Mouse (Mus musculus) liver, postnatal 0 days (tissue): ENCODE results near the gene H2-DMa. TPM values are rescaled to one million over a fixed set of nuclear protein-coding genes. Genes with fewer than 3 reads are reported as not detected.

Experiments used
- ATAC-seq: fragments of 200-750 bp; cut with Nextera tagmentation; 2 replicates; pipeline ENCODE4 v1.8.0; 2017; ENCODE audit warnings: mild to moderate bottlenecking, moderate library complexity
- DNase-seq: peaks from one replicate; pipeline ENCODE4 v3.0.0-alpha.2; 2016
- H3K27ac ChIP-seq: fragments of 300-500 bp; sonication (generic); 2 replicates; pipeline ENCODE4 v1.5.1; 2014; ENCODE audit warnings: antibody characterized with exemption, moderate library complexity, mild to moderate bottlenecking, low read depth
- H3K27me3 ChIP-seq: fragments of 300-500 bp; sonication (generic); 2 replicates; pipeline ENCODE4 v1.6.1; 2014; ENCODE audit warnings: low read length, control low read depth, mixed read lengths; ENCODE audit not compliant: insufficient read depth
- H3K36me3 ChIP-seq: fragments of 300-500 bp; sonication (generic); replicated peaks from 2 replicates; pipeline ENCODE4 v1.6.1; 2014; ENCODE audit warnings: mild to moderate bottlenecking, control low read depth, low read length, moderate library complexity, mixed read lengths; ENCODE audit not compliant: insufficient read depth
- H3K4me1 ChIP-seq: fragments of 300-500 bp; sonication (generic); 2 replicates; pipeline ENCODE4 v1.6.1; 2014; ENCODE audit warnings: antibody characterized with exemption, mild to moderate bottlenecking, control low read depth; ENCODE audit not compliant: insufficient read depth
- H3K4me2 ChIP-seq: fragments of 300-500 bp; sonication (generic); 2 replicates; pipeline ENCODE4 v1.6.1; 2014; ENCODE audit warnings: low read depth, mild to moderate bottlenecking, low read length, moderate library complexity, mixed read lengths
- H3K4me3 ChIP-seq: fragments of 300-500 bp; sonication (generic); 2 replicates; pipeline ENCODE4 v1.5.1; 2014; ENCODE audit warnings: low read depth, low read length
- H3K9ac ChIP-seq: fragments of 300-500 bp; sonication (generic); replicated peaks from 2 replicates; pipeline ENCODE4 v1.6.1; 2014; ENCODE audit warnings: mild to moderate bottlenecking, moderate library complexity
- H3K9me3 ChIP-seq: fragments of 300-500 bp; sonication (generic); 2 replicates; pipeline ENCODE4 v1.6.1; 2016; ENCODE audit warnings: mild to moderate bottlenecking, control low read depth, low read length, mixed read lengths
- CTCF ChIP-seq: sonication (generic); IDR thresholded peaks from 2 replicates; pipeline ENCODE4 v1.5.1; 2016; ENCODE audit warnings: antibody characterized with exemption, low read depth
- EP300 ChIP-seq: IDR thresholded peaks from 2 replicates; pipeline ENCODE4 v1.6.1; 2016; ENCODE audit warnings: antibody characterized with exemption, low read depth, mild to moderate bottlenecking
- WGBS: fragments of 180-500 bp; shearing (Covaris S2); extraction: QIAGEN DNeasy Blood & Tissue Kit; methylation state at CpG from one replicate; pipeline ENCODE4 v1.1.7; 2014; ENCODE audit not compliant: insufficient replicate concordance; 5-methylcytosine and 5-hydroxymethylcytosine counted together
- polyA plus RNA-seq: library from polyadenylated mRNA; unstranded; fragments of >200 nt; fragmentation: Nextera tagmentation; extraction: Ambion mirVana; gene quantifications from 2 replicates; pipeline ENCODE4 v1.2.1, GENCODE M21; 2015

H2-DMa gene
- polyA plus RNA-seq, 1 experiment from 2014 or later: 11.9 TPM

DNA sequence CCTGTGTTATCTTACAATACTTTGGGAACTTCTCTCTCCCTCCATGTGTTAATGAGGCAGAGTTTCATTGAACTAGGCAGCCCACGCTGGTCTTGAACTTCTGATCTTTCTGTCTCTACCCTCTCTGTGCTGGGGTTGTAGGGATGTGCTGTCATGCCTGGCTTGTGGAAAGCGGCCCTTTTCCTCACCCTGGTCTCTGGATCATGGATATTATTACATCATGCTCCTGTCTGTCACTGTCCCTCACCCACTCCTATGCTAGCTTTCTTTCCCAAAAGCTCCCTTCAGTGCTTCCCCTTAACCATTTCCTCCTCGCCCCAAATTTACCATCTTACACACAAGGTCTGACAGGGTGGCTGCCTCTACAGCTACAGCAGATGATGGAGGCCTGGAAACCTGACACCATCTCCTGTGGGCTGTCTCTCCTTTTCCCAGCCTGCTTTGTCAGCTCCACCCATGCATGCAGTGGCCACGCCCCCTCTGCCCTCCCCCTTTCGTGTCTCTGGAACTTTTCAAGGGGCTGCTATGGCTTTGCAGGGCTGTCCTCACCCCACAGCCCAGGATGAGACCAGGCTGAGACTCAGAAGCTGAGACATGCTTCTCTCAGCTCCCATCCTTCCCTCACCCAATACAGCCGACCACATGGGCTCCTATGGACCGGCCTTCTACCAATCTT is 26.0 kb upstream of the H2-DMa start:
- DNase-seq (no peak), ATAC-seq (no peak)
- no peak overlapping the region for H3K27ac ChIP-seq
- H3K4me3 ChIP-seq: no peak overlapping the region
- H3K4me1 ChIP-seq: 0 out of 2 replicates have a peak, but pooled peaks cover 4% of the 10 kb centered on the region
- no peaks in the 10 kb centered on the region for H3K9me3 ChIP-seq
- no peaks in the 10 kb centered on the region for H3K36me3 ChIP-seq
- H3K27me3 ChIP-seq: no peaks in the 10 kb centered on the region
- TF ChIP-seq EP300 (no peak), CTCF (no peak)
- 38% methylated on average over 7 of the region's 7 CpGs for WGBS
- H3K4me2 ChIP-seq: no peak overlapping the region
- no peak overlapping the region for H3K9ac ChIP-seq

DNA sequence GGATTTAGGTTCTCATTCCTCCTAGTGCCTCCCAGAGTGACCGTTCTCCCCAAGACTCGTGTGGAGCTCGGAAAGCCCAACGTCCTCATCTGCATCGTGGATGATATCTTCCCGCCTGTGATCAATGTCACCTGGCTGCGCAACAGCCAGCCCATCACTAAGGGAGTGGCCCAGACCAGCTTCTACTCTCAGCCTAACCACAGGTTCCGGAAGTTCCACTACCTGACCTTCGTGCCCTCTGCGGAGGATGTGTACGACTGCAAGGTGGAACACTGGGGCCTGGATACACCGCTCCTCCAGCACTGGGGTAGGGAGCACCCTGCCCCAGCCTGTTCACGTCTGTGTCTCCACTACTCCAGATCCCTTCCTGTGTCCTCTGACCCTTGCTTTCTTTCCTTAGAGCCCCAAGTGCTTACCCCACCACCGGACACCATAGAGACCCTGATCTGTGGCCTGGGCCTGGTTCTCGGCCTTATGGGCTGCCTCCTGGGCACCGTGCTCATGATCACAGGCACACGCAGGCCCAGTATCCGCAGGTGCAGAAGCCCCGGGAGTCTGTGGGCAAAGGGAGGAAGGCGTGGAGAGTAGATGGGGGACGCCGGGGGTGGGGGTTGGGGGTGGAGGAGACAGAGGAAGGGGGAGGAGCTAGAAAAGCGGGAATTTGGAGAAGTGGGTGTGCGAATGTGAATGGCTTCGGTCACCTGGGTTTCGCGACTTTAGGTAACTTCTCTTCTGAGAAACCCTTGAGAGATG is 24.9 kb upstream of the H2-DMa start:
- Histone ChIP-seq H3K27me3 (no peaks in the 10 kb centered on the region), H3K9ac (no peak overlapping the region), H3K36me3 (no peaks in the 10 kb centered on the region), H3K4me3 (no peak overlapping the region), H3K4me1 (0 out of 2 replicates have a peak, but pooled peaks cover 4% of the 10 kb centered on the region), H3K27ac (no peak overlapping the region), H3K9me3 (no peaks in the 10 kb centered on the region), H3K4me2 (no peak overlapping the region)
- DNase-seq: no peak
- TF ChIP-seq EP300 (no peak), CTCF (no peak)
- WGBS: 61% methylated on average over 27 of the region's 27 CpGs
- no peak for ATAC-seq

DNA sequence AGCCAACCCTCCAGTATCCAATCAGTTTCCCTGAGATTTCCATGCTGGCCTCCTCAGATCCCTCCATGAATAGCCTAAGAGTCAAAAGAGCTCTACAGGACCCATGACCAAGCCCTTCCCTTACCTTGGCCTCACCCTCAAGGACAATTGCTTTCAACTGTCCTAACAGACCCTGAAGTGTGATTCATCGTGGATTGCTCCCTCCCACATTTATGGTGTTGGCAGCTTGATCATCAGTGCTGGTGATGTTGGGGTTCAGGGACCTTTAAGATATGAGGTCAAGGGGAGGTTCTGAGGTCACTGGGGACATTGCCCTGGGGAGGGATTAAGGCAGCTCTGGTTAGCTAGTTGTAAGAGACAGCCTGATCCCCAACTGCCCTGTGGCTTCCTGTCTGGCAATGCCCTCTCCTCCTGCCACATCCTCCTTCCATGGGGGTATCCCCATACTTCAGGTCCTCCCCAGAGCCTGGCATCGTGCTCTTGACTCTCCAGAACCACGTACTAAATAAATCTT is 22.8 kb upstream of the H2-DMa start:
- H3K9me3 ChIP-seq: no peaks in the 10 kb centered on the region
- H3K9ac ChIP-seq: no peak overlapping the region
- H3K4me3 ChIP-seq: no peak overlapping the region
- DNase-seq (no peak), ATAC-seq (no peak)
- no peak overlapping the region for H3K4me2 ChIP-seq
- peaks cover 4% of the 10 kb centered on the region; the same call in 1 of the 2 replicates for H3K4me1 ChIP-seq
- H3K27me3 ChIP-seq: no peaks in the 10 kb centered on the region; the same call in 1 of the 2 replicates
- no peak for TF ChIP-seq CTCF
- no peak for TF ChIP-seq EP300
- H3K36me3 ChIP-seq: no peaks in the 10 kb centered on the region
- WGBS: 43% methylated on average over 3 of the region's 3 CpGs
- no peak overlapping the region for H3K27ac ChIP-seq

DNA sequence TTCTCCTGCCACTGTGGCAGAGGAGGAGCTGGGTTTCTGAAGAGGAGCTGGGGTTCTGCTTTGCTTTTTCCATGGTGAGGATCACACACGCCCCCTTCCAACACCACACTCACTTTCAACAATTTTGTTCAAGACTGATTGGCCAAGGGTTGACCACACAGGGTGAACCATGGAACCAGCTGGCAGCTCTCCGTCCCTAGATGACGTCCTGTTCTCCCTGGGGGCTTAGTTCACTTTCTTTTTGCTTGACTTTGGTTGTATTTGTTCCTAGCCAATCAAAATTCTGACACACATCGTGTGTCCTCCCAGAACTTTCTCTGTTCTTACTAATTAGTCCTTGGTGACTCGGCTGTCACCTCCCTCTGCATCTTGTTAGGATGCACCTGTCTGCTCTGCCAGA is 22.1 kb upstream of the H2-DMa start:
- no peak for ATAC-seq

DNA sequence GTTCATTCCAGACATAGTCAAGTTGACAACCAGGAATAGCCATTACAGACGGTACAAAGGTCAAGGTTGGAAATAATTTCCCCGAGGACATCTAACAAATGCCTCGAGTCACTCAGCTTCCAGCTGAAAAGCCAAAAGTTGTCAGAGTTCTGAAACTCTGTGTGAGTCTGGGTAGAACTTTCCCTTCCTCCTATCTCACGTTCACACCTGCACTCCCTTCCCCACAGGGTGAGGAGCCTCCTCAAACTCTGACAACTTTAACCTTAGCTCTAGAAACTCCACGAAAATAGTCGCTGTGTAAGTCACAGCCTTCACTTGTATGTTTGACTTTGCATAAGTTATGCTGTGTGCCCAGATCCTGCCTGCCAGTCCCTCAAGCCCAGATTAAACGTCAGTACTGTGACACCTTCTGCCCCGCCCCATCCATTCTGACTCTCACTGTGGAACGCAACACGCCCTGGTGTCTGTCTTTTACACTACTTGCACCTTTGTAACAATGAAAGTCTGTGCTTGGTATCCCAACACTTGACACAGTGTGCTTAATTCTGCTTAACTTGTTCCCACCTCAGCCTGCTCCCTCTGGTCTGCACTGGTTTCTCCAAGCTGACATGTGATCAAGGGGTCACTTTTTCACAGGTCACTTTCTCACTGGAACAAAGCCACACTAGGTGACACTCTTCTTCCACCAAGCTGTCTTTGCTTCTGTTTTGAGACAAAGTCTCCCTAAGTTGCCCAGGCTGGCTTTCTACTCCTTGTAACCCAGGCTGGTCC is 20.4 kb upstream of the H2-DMa start:
- no peak overlapping the region for H3K9ac ChIP-seq
- no peak overlapping the region for H3K4me2 ChIP-seq
- peaks cover 13% of the 10 kb centered on the region for H3K4me1 ChIP-seq
- DNase-seq (no peak), ATAC-seq (no peak)
- no peak for TF ChIP-seq EP300
- TF ChIP-seq CTCF: no peak
- no peaks in the 10 kb centered on the region; the same call in 1 of the 2 replicates for H3K27me3 ChIP-seq
- no peak overlapping the region for H3K27ac ChIP-seq
- WGBS: 39% methylated on average over 10 of the region's 10 CpGs
- no peaks in the 10 kb centered on the region for H3K9me3 ChIP-seq
- no peaks in the 10 kb centered on the region for H3K36me3 ChIP-seq
- H3K4me3 ChIP-seq: no peak overlapping the region

More for the DNA sequence above, 22.1 kb upstream of the H2-DMa start:
- H3K9me3 ChIP-seq: no peaks in the 10 kb centered on the region
- H3K36me3 ChIP-seq: no peaks in the 10 kb centered on the region
- H3K4me2 ChIP-seq: no peak overlapping the region
- H3K27ac ChIP-seq: no peak overlapping the region
- WGBS: 43% methylated on average over 5 of the region's 5 CpGs
- TF ChIP-seq CTCF: no peak
- no peak for TF ChIP-seq EP300
- DNase-seq: no peak
- H3K4me1 ChIP-seq: peaks cover 8% of the 10 kb centered on the region
- no peak overlapping the region for H3K9ac ChIP-seq
- H3K27me3 ChIP-seq: no peaks in the 10 kb centered on the region; the same call in 1 of the 2 replicates
- H3K4me3 ChIP-seq: no peak overlapping the region

DNA sequence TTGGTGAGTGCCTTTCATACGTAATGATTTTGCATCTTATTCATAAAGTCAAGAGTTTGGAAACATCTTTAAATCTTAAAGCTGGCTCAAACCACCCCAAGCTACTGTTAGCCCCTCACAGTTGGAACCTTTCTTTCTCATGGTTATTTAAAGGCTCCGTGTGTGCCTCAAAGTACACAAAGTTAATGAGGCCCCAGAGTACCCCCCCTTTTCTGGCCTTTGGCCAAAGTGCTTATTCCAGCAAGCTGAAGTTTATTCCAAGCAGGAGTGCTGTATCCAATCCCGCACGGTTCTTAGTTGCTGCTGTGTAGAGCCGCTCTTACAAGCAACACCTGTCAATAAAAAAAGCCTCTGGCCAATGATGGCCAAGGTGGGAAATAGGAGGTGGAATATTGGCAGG is 19.8 kb upstream of the H2-DMa start:
- no peak overlapping the region for H3K4me3 ChIP-seq
- H3K4me2 ChIP-seq: no peak overlapping the region
- H3K9ac ChIP-seq: no peak overlapping the region
- no peaks in the 10 kb centered on the region for H3K36me3 ChIP-seq
- no peaks in the 10 kb centered on the region; the same call in 1 of the 2 replicates for H3K27me3 ChIP-seq
- H3K27ac ChIP-seq: no peak overlapping the region
- DNase-seq: no peak
- H3K9me3 ChIP-seq: no peaks in the 10 kb centered on the region
- peaks cover 13% of the 10 kb centered on the region for H3K4me1 ChIP-seq
- WGBS: 71% methylated on average over 5 of the region's 5 CpGs
- ATAC-seq: no peak
- TF ChIP-seq EP300 (no peak), CTCF (no peak)
